Mouse (Mus musculus): ENCODE measurements around the gene Tspan10. TPM values are rescaled to one million over a fixed set of nuclear protein-coding genes. Genes with fewer than 3 reads are reported as not detected.

The Tspan10 gene
- total RNA-seq, 1 experiment from 2014 or later, result not detected

- ATAC-seq (ENCODE audit: extremely low read depth, insufficient number of reproducible peaks, low FRiP score, poor library complexity, severe bottlenecking), result no peak
These were observed 48.0 kb downstream of the Tspan10 start for GRCm38 (mm10) chr11:120490291-120491046.

DNA sequence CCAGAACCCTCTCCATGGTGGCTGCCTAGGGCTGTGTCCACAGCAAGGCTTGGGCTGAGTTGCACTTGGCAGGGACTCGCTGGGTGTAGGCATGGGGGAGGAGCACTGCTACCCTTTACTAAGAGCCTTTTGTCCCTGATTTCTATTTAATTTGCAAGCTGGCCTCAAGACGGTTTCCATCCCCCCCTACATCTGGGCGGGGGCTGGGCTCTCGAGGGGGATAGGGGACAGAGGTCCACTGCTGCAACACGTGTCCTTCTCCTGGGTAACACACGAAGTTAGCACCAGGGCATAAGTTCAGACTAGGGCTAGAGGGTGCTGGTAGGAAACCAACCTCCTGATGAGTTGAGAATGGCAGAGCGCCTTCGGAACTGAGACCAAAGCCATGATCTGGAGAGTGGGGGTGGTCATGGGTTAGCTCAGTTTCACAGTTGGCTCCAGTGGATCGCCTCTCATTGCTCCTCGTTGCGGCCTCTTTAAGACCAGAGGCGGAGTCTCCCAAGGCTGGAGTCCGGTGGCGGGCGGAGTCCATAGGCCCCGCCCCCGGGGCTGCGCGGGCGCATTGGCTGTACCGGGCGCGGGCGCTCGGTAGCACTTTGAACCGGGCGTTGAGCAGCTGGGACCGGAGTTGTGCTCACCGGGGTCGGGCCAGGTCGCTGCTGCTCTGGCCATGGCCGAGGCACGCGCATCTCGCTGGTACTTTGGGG is 49.0 kb downstream of the Tspan10 start, which contains the start of gene Slc25a10:
TSS of gene Slc25a10 (plus strand) at position 524 of the 707 bp plus-strand sequence.
- ATAC-seq (ENCODE audit: extremely low read depth, insufficient number of reproducible peaks, low FRiP score, poor library complexity, severe bottlenecking), result peak; percentile 46

DNA sequence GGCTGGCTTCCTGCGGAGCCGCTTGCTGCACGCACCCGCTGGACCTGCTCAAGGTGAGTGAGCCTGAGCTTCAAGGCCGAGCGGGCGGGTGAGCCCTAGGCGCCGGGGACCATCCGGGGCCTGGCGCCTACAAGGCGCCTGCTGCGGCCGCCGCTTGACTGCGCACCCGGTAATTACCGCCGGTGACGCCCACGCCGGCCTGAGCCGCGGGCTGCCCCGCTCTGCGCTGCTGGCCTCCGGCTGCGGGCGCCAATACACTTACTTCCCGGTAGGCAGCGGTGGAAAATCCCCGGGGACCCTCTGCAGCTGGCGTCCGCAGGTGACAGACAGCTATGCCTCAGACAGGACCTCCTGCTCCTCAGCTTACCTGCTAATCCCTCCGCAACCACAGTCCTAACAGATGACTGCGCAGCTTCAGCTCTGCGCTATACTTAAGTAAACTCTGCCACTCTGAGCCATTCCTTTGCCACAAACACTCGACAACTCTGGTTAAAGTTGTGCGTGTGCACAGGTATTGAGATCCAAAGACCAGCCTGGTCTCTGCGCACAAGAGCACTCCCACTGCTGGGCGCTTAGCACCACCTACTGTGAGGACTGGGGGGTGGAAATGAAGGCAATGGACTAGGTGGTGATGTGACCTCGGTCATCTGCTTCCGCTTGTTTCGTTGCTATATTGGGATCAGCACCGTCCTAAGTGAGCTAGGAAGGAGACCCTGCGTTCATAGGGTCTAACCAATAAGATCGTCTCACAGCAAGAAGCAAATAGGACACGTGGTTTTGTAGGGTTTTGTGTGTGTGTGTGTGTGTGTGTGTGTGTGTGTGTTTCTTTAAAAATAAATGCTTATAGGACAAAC is 49.8 kb downstream of the Tspan10 start:
- peak; percentile 14; the same call in 1 of the 2 replicates for ATAC-seq (ENCODE audit: extremely low read depth, insufficient number of reproducible peaks, low FRiP score, poor library complexity, severe bottlenecking)

- no peak for ATAC-seq (ENCODE audit: extremely low read depth, insufficient number of reproducible peaks, low FRiP score, poor library complexity, severe bottlenecking)
These were observed 50.4 kb downstream of the Tspan10 start for GRCm38 (mm10) chr11:120492878-120493203.

DNA sequence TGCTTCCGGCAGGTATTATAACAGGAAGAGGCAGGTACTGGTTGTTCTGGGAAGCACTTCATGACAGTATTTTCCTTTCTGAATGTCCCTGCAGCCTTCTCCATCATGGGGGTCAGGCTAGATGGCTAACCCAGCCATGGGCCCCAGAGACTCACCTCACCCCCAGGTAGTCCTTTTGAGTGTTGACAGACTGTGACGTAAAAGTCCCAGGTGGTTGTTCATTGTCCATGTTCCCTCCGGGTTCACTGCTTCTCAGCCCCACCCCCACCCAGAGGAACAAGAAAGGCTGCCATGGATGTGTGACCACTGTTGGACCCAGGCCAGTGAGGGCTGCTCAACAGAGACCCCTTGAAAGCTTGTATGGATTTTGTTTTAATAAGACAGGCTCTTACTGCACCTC is 50.9 kb downstream of the Tspan10 start:
- ATAC-seq (ENCODE audit: extremely low read depth, insufficient number of reproducible peaks, low FRiP score, poor library complexity, severe bottlenecking), result no peak

GRCm38 (mm10) chr11:120493911-120494310 is 51.5 kb downstream of the Tspan10 start:
- ATAC-seq (ENCODE audit: extremely low read depth, insufficient number of reproducible peaks, low FRiP score, poor library complexity, severe bottlenecking), result no peak

Other genes starting within 250 kb of the Tspan10 start
- 0.12 TPM in 1 of 2 replicates, not detected in the other for gene Bahcc1, start 209.7 kb upstream of the Tspan10 start, total RNA-seq (2017)
- 1,411 and 1,557 TPM in 2 replicates for gene Actg1, start 94.1 kb upstream of the Tspan10 start, total RNA-seq (2017)
- gene Fscn2, start 81.1 kb upstream of the Tspan10 start, total RNA-seq (2017), result 0.47 TPM in 1 of 2 replicates, not detected in the other
- gene Faap100, start 63.9 kb upstream of the Tspan10 start, total RNA-seq (2017), result 13.3 and 15.6 TPM in 2 replicates
- 24.4 and 25.4 TPM in 2 replicates for gene Nploc4, start 4.9 kb upstream of the Tspan10 start, total RNA-seq (2017)
- not detected in 2 replicates for gene Pde6g, start 10.9 kb downstream of the Tspan10 start, total RNA-seq (2017)
- 5.9 and 9.5 TPM in 2 replicates for gene Oxld1, start 15.4 kb downstream of the Tspan10 start, total RNA-seq (2017)
- 35.0 and 48.6 TPM in 2 replicates for gene Ccdc137, start 15.5 kb downstream of the Tspan10 start, total RNA-seq (2017)
- 13.4 and 17.1 TPM in 2 replicates for gene Arl16, start 25.0 kb downstream of the Tspan10 start, total RNA-seq (2017)
- 20.8 and 24.1 TPM in 2 replicates for gene Mrpl12, start 42.0 kb downstream of the Tspan10 start, total RNA-seq (2017)
- gene Slc25a10, start 49.2 kb downstream of the Tspan10 start, total RNA-seq (2017), result 5.0 and 7.9 TPM in 2 replicates
- 0.23 TPM in 1 of 2 replicates, not detected in the other for gene Gcgr, start 88.1 kb downstream of the Tspan10 start, total RNA-seq (2017)
- 15.0 and 16.9 TPM in 2 replicates for gene Mcrip1, start 107.1 kb downstream of the Tspan10 start, total RNA-seq (2017)
- gene Ppp1r27, start 108.5 kb downstream of the Tspan10 start, total RNA-seq (2017), result not detected in 2 replicates
- 122 and 155 TPM in 2 replicates for gene P4hb, start 130.6 kb downstream of the Tspan10 start, total RNA-seq (2017)
- gene Arhgdia, start 139.0 kb downstream of the Tspan10 start, total RNA-seq (2017), result 166 and 185 TPM in 2 replicates
- gene Alyref, start 155.7 kb downstream of the Tspan10 start, total RNA-seq (2017), result 52.7 and 88.0 TPM in 2 replicates
- 15.7 and 22.0 TPM in 2 replicates for gene Anapc11, start 155.8 kb downstream of the Tspan10 start, total RNA-seq (2017)
- not detected in 2 replicates for gene Npb, start 165.8 kb downstream of the Tspan10 start, total RNA-seq (2017)
- 31.7 and 47.8 TPM in 2 replicates for gene Pcyt2, start 175.3 kb downstream of the Tspan10 start, total RNA-seq (2017)
- gene Sirt7, start 182.6 kb downstream of the Tspan10 start, total RNA-seq (2017), result 181 and 194 TPM in 2 replicates
- gene Mafg, start 191.0 kb downstream of the Tspan10 start, total RNA-seq (2017), result 25.5 and 33.5 TPM in 2 replicates
- 1.6 TPM in 1 of 2 replicates, not detected in the other for gene Pycr1, start 201.1 kb downstream of the Tspan10 start, total RNA-seq (2017)
- gene Myadml2, start 205.5 kb downstream of the Tspan10 start, total RNA-seq (2017), result not detected in 2 replicates
- not detected in 2 replicates for gene Notum, start 218.5 kb downstream of the Tspan10 start, total RNA-seq (2017)
- gene Aspscr1, start 230.3 kb downstream of the Tspan10 start, total RNA-seq (2017), result 59.7 and 74.8 TPM in 2 replicates